Mouse (Mus musculus) testis, adult 2 months (tissue): Measurements from ENCODE around the gene Tmigd3. TPM values are rescaled to one million over a fixed set of nuclear protein-coding genes. Genes with fewer than 3 reads are reported as not detected.

ENCODE experiments used
- H3K27ac ChIP-seq: fragments of 200-500 bp; 2 replicates; pipeline ENCODE4 v1.5.1; 2012; ENCODE audit warnings: low read depth, low read length; ENCODE audit not compliant: control insufficient read depth, insufficient read depth
- H3K27me3 ChIP-seq: fragments of 200-500 bp; 2 replicates; pipeline ENCODE4 v1.6.1; 2012; ENCODE audit warnings: mild to moderate bottlenecking, low read length, moderate library complexity; ENCODE audit not compliant: control insufficient read depth, insufficient read depth
- H3K36me3 ChIP-seq: fragments of 200-500 bp; 2 replicates; pipeline ENCODE4 v1.6.1; 2012; ENCODE audit warnings: mild to moderate bottlenecking, low read length; ENCODE audit not compliant: control insufficient read depth, insufficient read depth
- H3K4me1 ChIP-seq: fragments of 200-500 bp; 2 replicates; pipeline ENCODE4 v1.6.1; 2012; ENCODE audit warnings: low read length; ENCODE audit not compliant: control insufficient read depth, insufficient read depth
- H3K4me3 ChIP-seq: fragments of 200-500 bp; 2 replicates; pipeline ENCODE4 v1.5.1; 2012; ENCODE audit warnings: low read depth, mild to moderate bottlenecking, low read length, moderate library complexity, mixed read lengths; ENCODE audit not compliant: control insufficient read depth
- CTCF ChIP-seq: fragments of 200-500 bp; IDR thresholded peaks from 2 replicates; pipeline ENCODE4 v1.5.1; 2012; ENCODE audit warnings: low read depth, mild to moderate bottlenecking, inconsistent platforms, low read length, moderate library complexity; ENCODE audit not compliant: control insufficient read depth, insufficient read depth, insufficient replicate concordance
- POLR2A ChIP-seq: fragments of 200-500 bp; IDR thresholded peaks from 2 replicates; pipeline ENCODE4 v1.6.1; 2012; ENCODE audit warnings: low read depth, mild to moderate bottlenecking, inconsistent platforms, low read length, moderate library complexity; ENCODE audit not compliant: control insufficient read depth
- polyA plus RNA-seq: library from polyadenylated mRNA; depleted of rRNA; stranded (reverse); fragments of >200 nt; gene quantifications from 2 replicates; pipeline ENCODE4 v1.2.3, GENCODE M21; 2012

The Tmigd3 gene
- polyA plus RNA-seq, 1 experiment: 388 TPM

GRCm38 (mm10) chr3:105904213-105904612, 33.5 kb downstream of the Tmigd3 start:
- TF ChIP-seq CTCF: no peak
- no peak for TF ChIP-seq POLR2A
- Histone ChIP-seq H3K4me3 (no peak overlapping the region), H3K36me3 (no peaks in the 10 kb centered on the region)

GRCm38 (mm10) chr3:105904721-105905120, 34.0 kb downstream of the Tmigd3 start:
- Histone ChIP-seq H3K4me1 (no peaks in the 10 kb centered on the region), H3K4me3 (no peak overlapping the region), H3K27ac (no peak overlapping the region), H3K36me3 (no peaks in the 10 kb centered on the region), H3K27me3 (no peaks in the 10 kb centered on the region)
- no peak for TF ChIP-seq POLR2A
- TF ChIP-seq CTCF: no peak

More at GRCm38 (mm10) chr3:105904213-105904612, 33.5 kb downstream of the Tmigd3 start:
- H3K4me1 ChIP-seq: no peaks in the 10 kb centered on the region
- no peaks in the 10 kb centered on the region for H3K27me3 ChIP-seq
- H3K27ac ChIP-seq: no peak overlapping the region

GRCm38 (mm10) chr3:105907956-105908655, 37.4 kb downstream of the Tmigd3 start:
- Histone ChIP-seq H3K36me3 (no peaks in the 10 kb centered on the region), H3K4me1 (no peaks in the 10 kb centered on the region), H3K4me3 (no peak overlapping the region), H3K27ac (no peak overlapping the region), H3K27me3 (no peaks in the 10 kb centered on the region)
- no peak for TF ChIP-seq CTCF
- TF ChIP-seq POLR2A: no peak

- no peaks in the 10 kb centered on the region for H3K4me1 ChIP-seq
- H3K4me3 ChIP-seq: no peak overlapping the region
- no peaks in the 10 kb centered on the region for H3K27me3 ChIP-seq
- H3K27ac ChIP-seq: no peak overlapping the region
- no peak for TF ChIP-seq POLR2A
- TF ChIP-seq CTCF: no peak
- H3K36me3 ChIP-seq: no peaks in the 10 kb centered on the region
Measured at GRCm38 (mm10) chr3:105908976-105909375, 38.3 kb downstream of the Tmigd3 start.

- Histone ChIP-seq H3K27me3 (no peaks in the 10 kb centered on the region), H3K27ac (no peak overlapping the region), H3K4me3 (no peak overlapping the region), H3K36me3 (no peaks in the 10 kb centered on the region), H3K4me1 (no peaks in the 10 kb centered on the region)
- TF ChIP-seq CTCF (no peak), POLR2A (no peak)
Measured at GRCm38 (mm10) chr3:105910519-105911190, 40.0 kb downstream of the Tmigd3 start.

- TF ChIP-seq POLR2A: no peak
- TF ChIP-seq CTCF: no peak
- Histone ChIP-seq H3K4me3 (no peak overlapping the region), H3K36me3 (no peaks in the 10 kb centered on the region), H3K27me3 (no peaks in the 10 kb centered on the region), H3K4me1 (no peaks in the 10 kb centered on the region), H3K27ac (no peak overlapping the region)
Measured at GRCm38 (mm10) chr3:105912097-105912880, 41.6 kb downstream of the Tmigd3 start.

GRCm38 (mm10) chr3:105913839-105914681, 43.4 kb downstream of the Tmigd3 start:
- H3K27ac ChIP-seq: no peak overlapping the region
- H3K4me3 ChIP-seq: no peak overlapping the region
- no peaks in the 10 kb centered on the region for H3K36me3 ChIP-seq
- no peaks in the 10 kb centered on the region for H3K27me3 ChIP-seq
- TF ChIP-seq CTCF: no peak
- no peaks in the 10 kb centered on the region for H3K4me1 ChIP-seq
